Mouse (Mus musculus) MEL (cell line): ENCODE data around the gene Lrrc4c. TPM values are rescaled to one million over a fixed set of nuclear protein-coding genes. Genes with fewer than 3 reads are reported as not detected.

ENCODE experiments used
- DNase-seq: peaks from one replicate; pipeline ENCODE4 v3.0.0; 2011; ENCODE audit warnings: low read depth, low spot score
- H3K27ac ChIP-seq: 2 replicates; pipeline ENCODE4 v1.5.1; 2012; ENCODE audit warnings: low read depth, mild to moderate bottlenecking, control low read depth, low read length, moderate library complexity; ENCODE audit not compliant: control insufficient read depth
- H3K27me3 ChIP-seq, 2 experiments: fragments of 150-350 bp in 1 of 2; sonication (generic) in 1 of 2; 2 replicates each; pipeline ENCODE4 v1.6.1; 2012; ENCODE audit warnings: low read length in 2 of 2, mild to moderate bottlenecking in 2 of 2, improper control_type of control experiment in 1 of 2, moderate library complexity in 1 of 2; ENCODE audit not compliant: insufficient read depth in 2 of 2, control insufficient read depth in 1 of 2
- H3K36me3 ChIP-seq, 2 experiments: 2 replicates each; pipeline ENCODE4 v1.6.1; 2012 to 2014; ENCODE audit warnings: low read length in 2 of 2, improper control_type of control experiment in 1 of 2, inconsistent platforms in 1 of 2, mild to moderate bottlenecking in 1 of 2; ENCODE audit not compliant: insufficient read depth in 2 of 2, control insufficient read depth in 1 of 2
- H3K4me1 ChIP-seq, 2 experiments: fragments of 150-350 bp in 1 of 2; sonication (generic) in 1 of 2; 2 replicates each; pipeline ENCODE4 v1.6.1; 2012; ENCODE audit warnings: low read length in 2 of 2, improper control_type of control experiment in 1 of 2, mild to moderate bottlenecking in 1 of 2; ENCODE audit not compliant: insufficient read depth in 2 of 2, control insufficient read depth in 1 of 2
- H3K4me3 ChIP-seq, 2 experiments: fragments of 150-350 bp in 1 of 2; sonication (generic) in 1 of 2; 2 replicates each; pipeline ENCODE4 v1.5.1; 2012; ENCODE audit warnings: low read depth in 2 of 2, low read length in 2 of 2, mild to moderate bottlenecking in 2 of 2, moderate library complexity in 2 of 2, control low read depth in 1 of 2, improper control_type of control experiment in 1 of 2; ENCODE audit not compliant: control insufficient read depth in 1 of 2, insufficient read depth in 1 of 2
- H3K79me2 ChIP-seq: 2 replicates; pipeline ENCODE4 v1.6.1; 2012; ENCODE audit warnings: mild to moderate bottlenecking, low read length, moderate library complexity; ENCODE audit not compliant: control insufficient read depth, poor library complexity, insufficient read depth
- H3K9ac ChIP-seq: 2 replicates; pipeline ENCODE4 v1.6.1; 2012; ENCODE audit warnings: low read depth, mild to moderate bottlenecking, control low read depth, low read length, moderate library complexity; ENCODE audit not compliant: control insufficient read depth, poor library complexity, severe bottlenecking
- H3K9me3 ChIP-seq: fragments of 150-350 bp; sonication (generic); replicated peaks from 2 replicates; pipeline ENCODE4 v1.6.1; 2012; ENCODE audit warnings: mild to moderate bottlenecking, low read length, improper control_type of control experiment, moderate library complexity; ENCODE audit not compliant: insufficient read depth
- BHLHE40 ChIP-seq: IDR thresholded peaks from 2 replicates; pipeline ENCODE4 v1.6.1; 2012; ENCODE audit warnings: low read depth, mild to moderate bottlenecking, inconsistent platforms, low read length, improper control_type of control experiment, borderline replicate concordance
- CHD1 ChIP-seq: IDR thresholded peaks from 2 replicates; pipeline ENCODE4 v1.6.1; 2012; ENCODE audit warnings: low read depth, mild to moderate bottlenecking, inconsistent platforms, low read length, improper control_type of control experiment
- CHD2 ChIP-seq: IDR thresholded peaks from 2 replicates; pipeline ENCODE4 v1.6.1; 2011; ENCODE audit warnings: low read length, improper control_type of control experiment
- CTCF ChIP-seq, 3 experiments: IDR thresholded peaks in 2 of 3; conservative IDR thresholded peaks in 1 of 3; 2 replicates each; pipeline ENCODE4 v1.5.1; 2011 to 2012; ENCODE audit warnings: low read length in 3 of 3, low read depth in 2 of 3, mild to moderate bottlenecking in 2 of 3, improper control_type of control experiment in 1 of 3, inconsistent platforms in 1 of 3, mixed read lengths in 1 of 3, moderate library complexity in 1 of 3; ENCODE audit not compliant: control insufficient read depth in 1 of 3, insufficient read depth in 1 of 3, poor library complexity in 1 of 3, severe bottlenecking in 1 of 3
- E2F4 ChIP-seq: IDR thresholded peaks from 2 replicates; pipeline ENCODE4 v1.6.1; 2011; ENCODE audit warnings: low read depth, low read length, improper control_type of control experiment, borderline replicate concordance
- ELF1 ChIP-seq: IDR thresholded peaks from 2 replicates; pipeline ENCODE4 v1.6.1; 2014; ENCODE audit warnings: low read depth, mild to moderate bottlenecking, inconsistent platforms, low read length, improper control_type of control experiment, moderate library complexity
- EP300 ChIP-seq, 2 experiments: IDR thresholded peaks; 2 replicates each; pipeline ENCODE4 v1.6.1; 2011; ENCODE audit warnings: improper control_type of control experiment in 2 of 2, low read length in 2 of 2, low read depth in 1 of 2, mild to moderate bottlenecking in 1 of 2
- ETS1 ChIP-seq: IDR thresholded peaks from 2 replicates; pipeline ENCODE4 v1.6.1; 2012; ENCODE audit warnings: low read depth, mild to moderate bottlenecking, inconsistent platforms, low read length, improper control_type of control experiment, moderate library complexity
- GABPA ChIP-seq: IDR thresholded peaks from 2 replicates; pipeline ENCODE4 v1.6.1; 2012; ENCODE audit warnings: low read depth, mild to moderate bottlenecking, inconsistent platforms, low read length, improper control_type of control experiment, moderate library complexity
- GATA1 ChIP-seq: IDR thresholded peaks from 2 replicates; pipeline ENCODE4 v1.6.1; 2011; ENCODE audit warnings: low read depth, low read length, improper control_type of control experiment
- HCFC1 ChIP-seq: IDR thresholded peaks from 2 replicates; pipeline ENCODE4 v1.6.1; 2012; ENCODE audit warnings: low read depth, mild to moderate bottlenecking, inconsistent platforms, low read length, improper control_type of control experiment, moderate library complexity
- MAFK ChIP-seq: IDR thresholded peaks from 2 replicates; pipeline ENCODE4 v1.6.1; 2011; ENCODE audit warnings: low read depth, mild to moderate bottlenecking, low read length, improper control_type of control experiment, borderline replicate concordance
- MAZ ChIP-seq: IDR thresholded peaks from 2 replicates; pipeline ENCODE4 v1.6.1; 2012; ENCODE audit warnings: low read depth, mild to moderate bottlenecking, inconsistent platforms, low read length, improper control_type of control experiment
- MEF2A ChIP-seq: IDR thresholded peaks from 2 replicates; pipeline ENCODE4 v1.6.1; 2014; ENCODE audit warnings: low read depth, mild to moderate bottlenecking, inconsistent platforms, low read length, improper control_type of control experiment; ENCODE audit not compliant: poor library complexity, insufficient replicate concordance, severe bottlenecking; ENCODE audit errors: extremely low read depth
- MYB ChIP-seq: IDR thresholded peaks from 2 replicates; pipeline ENCODE4 v1.6.1; 2011; ENCODE audit warnings: mild to moderate bottlenecking, low read depth, low read length, improper control_type of control experiment
- MYC ChIP-seq: IDR thresholded peaks from 2 replicates; pipeline ENCODE4 v1.6.1; 2011; ENCODE audit warnings: low read depth, mild to moderate bottlenecking, low read length, improper control_type of control experiment, moderate library complexity
- POLR2A ChIP-seq, 2 experiments: IDR thresholded peaks; 2 replicates each; pipeline ENCODE4 v1.6.1; 2011 to 2012; ENCODE audit warnings: low read length in 2 of 2, mild to moderate bottlenecking in 2 of 2, control low read depth in 1 of 2, improper control_type of control experiment in 1 of 2, low read depth in 1 of 2, moderate library complexity in 1 of 2; ENCODE audit not compliant: control insufficient read depth in 1 of 2, insufficient read depth in 1 of 2, poor library complexity in 1 of 2
- POLR2AphosphoS2 ChIP-seq: IDR thresholded peaks from 2 replicates; pipeline ENCODE4 v1.6.1; 2011; ENCODE audit warnings: low read length, improper control_type of control experiment
- RCOR1 ChIP-seq: IDR thresholded peaks from 2 replicates; pipeline ENCODE4 v1.6.1; 2012; ENCODE audit warnings: low read depth, mild to moderate bottlenecking, inconsistent platforms, low read length, improper control_type of control experiment
- SIN3A ChIP-seq: IDR thresholded peaks from 2 replicates; pipeline ENCODE4 v1.6.1; 2012; ENCODE audit warnings: low read length, improper control_type of control experiment, inconsistent platforms
- TBP ChIP-seq: IDR thresholded peaks from 2 replicates; pipeline ENCODE4 v1.8.0; 2011; ENCODE audit warnings: low read depth, low read length, improper control_type of control experiment
- TCF12 ChIP-seq: IDR thresholded peaks from 2 replicates; pipeline ENCODE4 v1.6.1; 2014; ENCODE audit warnings: low read depth, mild to moderate bottlenecking, inconsistent platforms, low read length, improper control_type of control experiment, moderate library complexity
- UBTF ChIP-seq: IDR thresholded peaks from 2 replicates; pipeline ENCODE4 v1.6.1; 2012; ENCODE audit warnings: low read depth, mild to moderate bottlenecking, inconsistent platforms, low read length, improper control_type of control experiment, moderate library complexity, borderline replicate concordance; ENCODE audit not compliant: insufficient read depth
- ZC3H11A ChIP-seq: IDR thresholded peaks from 2 replicates; pipeline ENCODE4 v1.6.1; 2012; ENCODE audit warnings: low read depth, mild to moderate bottlenecking, inconsistent platforms, low read length, improper control_type of control experiment
- ZKSCAN1 ChIP-seq: IDR thresholded peaks from 2 replicates; pipeline ENCODE4 v1.6.1; 2012; ENCODE audit warnings: low read depth, mild to moderate bottlenecking, inconsistent platforms, low read length, improper control_type of control experiment, moderate library complexity
- polyA plus RNA-seq, 2 experiments: library from polyadenylated mRNA; stranded (reverse) in 1 of 2; unstranded in 1 of 2; fragments of >175 nt in 1 of 2; fragments of >200 nt in 1 of 2; gene quantifications; 2 replicates each; pipeline versions ENCODE4 v1.2.1 to v1.2.4; 2012; ENCODE audit warnings: low replicate concordance in 2 of 2, low read depth in 1 of 2; ENCODE audit not compliant: insufficient read length in 2 of 2, insufficient read depth in 1 of 2, missing spikeins in 1 of 2
- total RNA-seq: library from RNA; depleted of rRNA; stranded (reverse); fragments of 300-350 nt; gene quantifications from 2 replicates; pipeline ENCODE4 v1.2.3, GENCODE M21; 2012

Lrrc4c gene
- total and polyA plus RNA-seq, 3 experiments = not detected

GRCm38 (mm10) chr2:96475674-96476073 lies 157.7 kb downstream of the Lrrc4c start:
- H3K27me3 ChIP-seq = no peaks in the 10 kb centered on the region
- no peak for TF ChIP-seq CHD2
- H3K4me1 ChIP-seq = no peaks in the 10 kb centered on the region
- no peaks in the 10 kb centered on the region for H3K36me3 ChIP-seq
- H3K9me3 ChIP-seq = no peaks in the 10 kb centered on the region
- H3K27ac ChIP-seq = no peak overlapping the region
- no peak overlapping the region for H3K9ac ChIP-seq
- H3K79me2 ChIP-seq = no peaks in the 10 kb centered on the region
- no peak overlapping the region for H3K4me3 ChIP-seq
- DNase-seq = no peak

DNA sequence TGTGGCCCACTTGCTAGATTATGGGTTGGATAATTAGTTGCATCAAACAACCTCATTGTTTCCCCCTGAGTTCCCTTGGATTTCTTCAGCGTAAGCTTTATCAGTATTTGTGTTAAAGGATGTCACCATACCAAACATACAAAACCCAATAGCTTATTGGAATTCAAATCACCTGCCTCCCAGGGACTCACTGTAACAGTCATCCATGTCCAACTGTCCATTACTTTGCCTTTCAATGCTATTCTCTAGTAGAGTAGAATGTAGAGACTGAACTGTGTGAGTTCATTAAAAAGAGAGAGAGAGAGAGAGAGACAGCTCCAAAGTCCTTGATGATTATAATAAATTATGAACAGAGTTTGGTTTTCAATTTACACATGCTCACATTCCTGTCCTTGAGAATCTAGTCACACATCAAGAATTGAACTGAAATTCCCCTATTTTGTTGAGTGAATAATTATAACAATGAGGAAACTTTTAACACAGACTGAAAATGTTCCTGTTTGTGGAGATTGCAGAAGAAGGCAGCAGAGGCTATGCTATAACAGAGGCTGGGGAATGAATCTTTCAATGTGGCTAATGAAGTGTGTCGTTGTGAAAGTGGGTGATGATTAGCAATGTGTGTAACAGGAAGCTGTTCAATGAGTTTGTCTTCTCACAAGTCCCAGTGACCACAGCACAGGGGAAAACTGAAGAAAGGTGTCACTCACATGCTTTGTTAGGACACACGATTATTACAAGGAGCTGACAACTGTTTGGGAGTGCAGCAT lies 181.3 kb downstream of the Lrrc4c start:
- no peaks in the 10 kb centered on the region for H3K27me3 ChIP-seq
- H3K36me3 ChIP-seq = no peaks in the 10 kb centered on the region
- H3K4me1 ChIP-seq = no peaks in the 10 kb centered on the region
- no peaks in the 10 kb centered on the region for H3K79me2 ChIP-seq
- TF ChIP-seq ZKSCAN1 = no peak
- no peak for TF ChIP-seq MYC
- no peak for TF ChIP-seq MYB
- no peak for TF ChIP-seq CHD2
- TF ChIP-seq MEF2A = no peak
- no peak for TF ChIP-seq TBP
- no peak for TF ChIP-seq CHD1
- TF ChIP-seq POLR2A (IDR thresholded peaks at IDR 0.05; ENCODE audit: control insufficient read depth in 1 of 2, insufficient read depth in 1 of 2, low read depth in 1 of 2, low read length in 2 of 2, poor library complexity in 1 of 2) = no peak
- TF ChIP-seq UBTF = no peak
- no peak for TF ChIP-seq MAFK
- TF ChIP-seq GABPA = no peak
- no peak for TF ChIP-seq ETS1
- no peak for TF ChIP-seq GATA1
- no peak overlapping the region for H3K27ac ChIP-seq
- no peak overlapping the region for H3K4me3 ChIP-seq
- DNase-seq = no peak
- no peaks in the 10 kb centered on the region for H3K9me3 ChIP-seq
- no peak overlapping the region for H3K9ac ChIP-seq

- no peaks in the 10 kb centered on the region for H3K4me1 ChIP-seq
- no peak overlapping the region for H3K27ac ChIP-seq
- no peaks in the 10 kb centered on the region for H3K36me3 ChIP-seq
- H3K9ac ChIP-seq = no peak overlapping the region
- no peaks in the 10 kb centered on the region for H3K27me3 ChIP-seq
- H3K79me2 ChIP-seq = no peaks in the 10 kb centered on the region
- DNase-seq = no peak
- no peak overlapping the region for H3K4me3 ChIP-seq
- no peaks in the 10 kb centered on the region for H3K9me3 ChIP-seq
- TF ChIP-seq CTCF (IDR thresholded peaks at IDR 0.05 in 2 of 3, conservative IDR thresholded peaks at IDR 0.05 in 1 of 3; ENCODE audit: control insufficient read depth in 1 of 3, insufficient read depth in 1 of 3, low read depth in 2 of 3, low read length in 3 of 3, poor library complexity in 1 of 3, severe bottlenecking in 1 of 3) (no peak), TBP (no peak), MYC (no peak), E2F4 (no peak), ETS1 (no peak), SIN3A (no peak), BHLHE40 (no peak), ZC3H11A (no peak), ELF1 (no peak), POLR2A (IDR thresholded peaks at IDR 0.05; ENCODE audit: control insufficient read depth in 1 of 2, insufficient read depth in 1 of 2, low read depth in 1 of 2, low read length in 2 of 2, poor library complexity in 1 of 2) (no peak), TCF12 (no peak), RCOR1 (no peak), POLR2AphosphoS2 (no peak), ZKSCAN1 (no peak), HCFC1 (no peak), CHD1 (no peak), EP300 (IDR thresholded peaks at IDR 0.05; ENCODE audit: low read depth in 1 of 2, low read length in 2 of 2) (no peak), MAZ (no peak)
Measured at GRCm38 (mm10) chr2:96504140-96504539, 186.2 kb downstream of the Lrrc4c start.
